Mouse (Mus musculus): ENCODE measurements around the gene Unc79.

DNA sequence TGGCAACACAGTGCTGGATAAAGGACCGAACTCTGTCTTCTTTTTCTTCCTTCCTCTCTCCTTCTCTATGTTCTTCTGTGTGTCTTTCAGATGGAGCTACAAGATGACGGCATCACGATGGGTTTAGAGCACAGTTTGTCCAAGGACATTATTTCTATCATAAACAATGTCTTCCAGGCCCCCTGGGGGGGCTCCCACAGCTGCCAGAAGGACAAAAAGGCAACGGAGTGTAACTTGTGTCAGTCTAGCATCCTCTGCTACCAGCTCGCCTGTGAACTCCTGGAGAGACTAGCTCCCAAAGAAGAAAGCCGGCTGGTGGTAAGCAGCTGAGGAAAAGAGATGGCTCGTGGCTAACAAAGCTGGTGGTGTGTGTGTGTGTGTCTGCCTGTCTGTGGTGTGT lies 130.1 kb downstream of the Unc79 start:
- TF ChIP-seq CTCF (IDR thresholded peaks at IDR 0.05) (no peak), EP300 (IDR thresholded peaks at IDR 0.05) (no peak)
